Mouse (Mus musculus) forebrain, embryonic 16.5 days (tissue): ENCODE data around the gene Cacna2d4. TPM values are rescaled to one million over a fixed set of nuclear protein-coding genes. Genes with fewer than 3 reads are reported as not detected.
"Not testable (repeated sequence)": the region's sequence is repeated elsewhere in the genome, so short reads cannot be mapped to it uniquely, and the experiment has no call there.

ENCODE experiments used
- ATAC-seq: fragments of 200-750 bp; cut with Nextera tagmentation; 2 replicates; pipeline ENCODE4 v1.8.0; 2017; ENCODE audit warnings: mild to moderate bottlenecking, moderate library complexity
- H3K27ac ChIP-seq: fragments of 300-500 bp; sonication (generic); 2 replicates; pipeline ENCODE4 v1.5.1; 2014; ENCODE audit warnings: low read length, control low read depth
- H3K27me3 ChIP-seq: fragments of 300-500 bp; sonication (generic); replicated peaks from 2 replicates; pipeline ENCODE4 v1.6.1; 2014; ENCODE audit warnings: low read length; ENCODE audit not compliant: control insufficient read depth, insufficient read depth
- H3K36me3 ChIP-seq: fragments of 300-500 bp; sonication (generic); 2 replicates; pipeline ENCODE4 v1.6.1; 2014; ENCODE audit not compliant: control insufficient read depth, insufficient read depth
- H3K4me1 ChIP-seq: fragments of 300-500 bp; sonication (generic); replicated peaks from 2 replicates; pipeline ENCODE4 v1.6.1; 2014; ENCODE audit warnings: low read length; ENCODE audit not compliant: control insufficient read depth, insufficient read depth
- H3K4me2 ChIP-seq: fragments of 300-500 bp; sonication (generic); 2 replicates; pipeline ENCODE4 v1.6.1; 2014; ENCODE audit warnings: mild to moderate bottlenecking, low read length, control low read depth
- H3K4me3 ChIP-seq: fragments of 300-500 bp; sonication (generic); replicated peaks from 2 replicates; pipeline ENCODE4 v1.5.1; 2014; ENCODE audit warnings: mild to moderate bottlenecking, low read length, control low read depth
- H3K9ac ChIP-seq: fragments of 300-500 bp; sonication (generic); replicated peaks from 2 replicates; pipeline ENCODE4 v1.6.1; 2014; ENCODE audit warnings: low read depth, low read length, control low read depth
- H3K9me3 ChIP-seq: fragments of 300-500 bp; sonication (generic); 2 replicates; pipeline ENCODE4 v1.6.1; 2016; ENCODE audit warnings: low read length; ENCODE audit not compliant: control insufficient read depth
- WGBS: fragments of 180-500 bp; shearing (Covaris S2); extraction: QIAGEN DNeasy Blood & Tissue Kit; methylation state at CpG from one replicate; pipeline ENCODE4 v1.1.7; 2014; 5-methylcytosine and 5-hydroxymethylcytosine counted together
- polyA plus RNA-seq: library from polyadenylated mRNA; unstranded; fragments of >200 nt; fragmentation: Nextera tagmentation; extraction: Ambion mirVana; gene quantifications from 2 replicates; pipeline ENCODE4 v1.2.1, GENCODE M21; 2015

The Cacna2d4 gene
- polyA plus RNA-seq, 1 experiment from 2014 or later: 0.75 TPM

DNA sequence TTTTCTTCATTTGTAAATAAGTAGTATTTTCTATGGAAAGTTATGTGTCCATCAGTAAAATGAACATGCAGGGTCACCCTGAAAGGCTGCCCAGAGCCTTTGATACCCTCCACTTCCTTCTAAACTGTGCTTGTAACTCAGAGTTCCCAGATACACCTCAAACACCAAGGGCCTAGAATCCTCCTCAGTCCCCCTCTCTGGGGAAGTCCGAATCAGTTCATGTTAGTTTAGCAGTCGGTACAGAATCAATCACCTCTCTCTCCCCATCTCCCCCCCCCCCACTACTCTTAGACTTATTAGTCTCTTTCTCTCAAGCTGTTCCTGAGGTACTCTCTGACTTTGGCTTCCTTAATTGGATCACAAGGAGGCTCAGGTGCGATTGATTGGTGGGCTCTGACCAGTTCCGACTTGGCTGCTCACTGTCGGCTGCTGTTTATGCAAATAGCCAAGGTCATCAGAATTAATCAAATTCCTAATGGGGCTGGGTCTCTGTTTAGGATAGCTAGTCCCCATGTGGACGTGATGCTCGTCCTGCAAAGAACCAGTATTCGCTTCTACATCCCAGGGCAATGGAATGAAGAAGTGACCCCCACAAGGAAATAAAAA lies 36.9 kb upstream of the Cacna2d4 start:
- H3K4me1 ChIP-seq: peaks cover 37% of the 10 kb centered on the region
- H3K4me3 ChIP-seq: no peak overlapping the region
- no peak overlapping the region for H3K9ac ChIP-seq
- WGBS: 26% methylated on average over 8 of the region's 8 CpGs
- peaks cover 4% of the 10 kb centered on the region; the same call in 1 of the 2 replicates for H3K36me3 ChIP-seq
- H3K9me3 ChIP-seq: no peaks in the 10 kb centered on the region
- H3K4me2 ChIP-seq: no peak overlapping the region
- H3K27ac ChIP-seq: peak overlapping the region; percentile 34; the same call in 1 of the 2 replicates
- no peak for ATAC-seq
- no peaks in the 10 kb centered on the region for H3K27me3 ChIP-seq

DNA sequence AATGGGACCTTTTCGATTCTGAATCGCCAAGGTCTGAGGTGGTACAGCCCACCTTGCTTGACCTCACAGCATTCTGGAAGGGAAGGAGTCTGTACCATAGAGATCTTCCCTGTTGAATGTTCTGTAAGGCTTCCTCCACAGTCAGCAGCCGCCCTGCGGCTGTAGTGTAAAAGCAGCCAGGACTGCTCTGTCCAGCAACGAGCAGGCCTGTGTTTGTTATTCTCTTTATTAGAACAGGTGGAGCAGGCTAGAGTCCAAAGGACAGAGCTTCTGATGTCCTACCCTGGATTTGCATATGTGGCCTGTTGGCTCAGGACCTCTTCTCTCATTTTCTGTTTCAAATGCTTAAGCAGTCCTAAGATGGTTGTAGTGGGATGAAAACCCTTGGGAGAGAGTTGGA lies 36.0 kb upstream of the Cacna2d4 start:
- H3K4me3 ChIP-seq: no peak overlapping the region
- WGBS: 74% methylated on average over 5 of the region's 5 CpGs
- peaks cover 4% of the 10 kb centered on the region; the same call in 1 of the 2 replicates for H3K36me3 ChIP-seq
- no peak overlapping the region for H3K9ac ChIP-seq
- no peak overlapping the region for H3K27ac ChIP-seq
- peaks cover 37% of the 10 kb centered on the region for H3K4me1 ChIP-seq
- no peaks in the 10 kb centered on the region for H3K9me3 ChIP-seq
- ATAC-seq: no peak
- H3K27me3 ChIP-seq: no peaks in the 10 kb centered on the region
- no peak overlapping the region for H3K4me2 ChIP-seq

GRCm38 (mm10) chr6:119201575-119201974 lies 34.8 kb upstream of the Cacna2d4 start:
- ATAC-seq: no peak
- no peaks in the 10 kb centered on the region for H3K27me3 ChIP-seq
- peaks cover 4% of the 10 kb centered on the region; the same call in 1 of the 2 replicates for H3K36me3 ChIP-seq
- H3K4me1 ChIP-seq: peaks cover 34% of the 10 kb centered on the region
- 95% methylated on average over 4 of the region's 4 CpGs for whole genome bisulfite sequencing
- H3K27ac ChIP-seq: no peak overlapping the region
- H3K9ac ChIP-seq: no peak overlapping the region
- H3K4me3 ChIP-seq: no peak overlapping the region
- no peaks in the 10 kb centered on the region for H3K9me3 ChIP-seq
- no peak overlapping the region for H3K4me2 ChIP-seq

GRCm38 (mm10) chr6:119204286-119204685 lies 32.0 kb upstream of the Cacna2d4 start:
- Histone ChIP-seq H3K27me3 (no peaks in the 10 kb centered on the region), H3K4me1 (peaks cover 6% of the 10 kb centered on the region), H3K27ac (no peak overlapping the region), H3K9ac (no peak overlapping the region), H3K36me3 (peaks cover 4% of the 10 kb centered on the region; the same call in 1 of the 2 replicates), H3K4me3 (no peak overlapping the region), H3K9me3 (no peaks in the 10 kb centered on the region), H3K4me2 (no peak overlapping the region)
- ATAC-seq: no peak
- 89% methylated on average over 7 of the region's 7 CpGs for WGBS

GRCm38 (mm10) chr6:119204915-119205314 lies 31.4 kb upstream of the Cacna2d4 start:
- WGBS: 61% methylated on average over 3 of the region's 3 CpGs
- ATAC-seq: no peak
- H3K9ac ChIP-seq: no peak overlapping the region

DNA sequence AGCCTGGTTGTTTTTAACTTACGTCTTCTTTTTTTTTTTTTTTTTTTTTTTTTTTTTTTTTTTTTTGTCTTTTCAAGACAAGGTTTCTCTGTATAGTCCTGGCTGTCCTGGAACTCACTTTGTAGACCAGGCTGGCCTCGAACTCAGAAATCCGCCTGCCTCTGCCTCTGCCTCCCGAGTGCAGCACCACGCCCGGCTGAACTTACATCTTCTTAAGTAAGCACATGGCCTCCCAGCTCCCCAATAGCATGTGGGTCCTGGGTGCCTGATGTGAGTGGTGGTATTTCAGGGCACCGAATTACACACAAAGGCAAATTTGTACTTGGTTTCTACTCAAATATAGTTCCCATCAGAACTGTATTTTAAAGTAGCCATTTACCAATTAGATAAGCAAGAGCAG lies 30.3 kb upstream of the Cacna2d4 start:
- not testable (repeated sequence) for H3K4me1 ChIP-seq, H3K27me3 ChIP-seq, ATAC-seq, H3K9ac ChIP-seq, H3K9me3 ChIP-seq, H3K36me3 ChIP-seq, H3K27ac ChIP-seq, H3K4me3 ChIP-seq, H3K4me2 ChIP-seq
- WGBS: 84% methylated on average over 7 of the region's 7 CpGs

More at GRCm38 (mm10) chr6:119204915-119205314, 31.4 kb upstream of the Cacna2d4 start:
- no peaks in the 10 kb centered on the region for H3K27me3 ChIP-seq
- no peak overlapping the region for H3K4me3 ChIP-seq
- H3K36me3 ChIP-seq: peaks cover 4% of the 10 kb centered on the region; the same call in 1 of the 2 replicates
- H3K4me1 ChIP-seq: peaks cover under 1% of the 10 kb centered on the region; the same call in 1 of the 2 replicates
- no peak overlapping the region for H3K27ac ChIP-seq
- no peaks in the 10 kb centered on the region for H3K9me3 ChIP-seq
- no peak overlapping the region for H3K4me2 ChIP-seq

DNA sequence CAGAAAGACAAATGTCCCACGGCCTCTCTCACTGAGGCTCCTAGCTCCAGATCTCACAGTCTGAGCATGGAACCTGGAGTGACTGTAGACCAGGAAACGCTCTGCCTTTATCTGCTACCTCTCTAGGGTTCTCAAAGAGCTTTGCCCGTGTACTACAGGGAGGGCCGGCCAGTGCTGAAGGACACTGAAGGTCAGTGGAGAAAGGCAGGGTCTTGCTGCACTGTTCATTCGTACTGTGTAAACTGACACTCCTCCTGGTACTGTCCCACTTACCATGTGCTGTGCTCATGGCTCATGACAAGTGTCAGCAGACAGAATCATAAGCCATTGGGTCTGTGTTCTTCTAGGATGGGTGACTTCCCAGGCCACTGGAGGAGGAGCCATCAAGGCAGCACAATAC lies 23.0 kb upstream of the Cacna2d4 start:
- Histone ChIP-seq H3K27me3 (no peaks in the 10 kb centered on the region), H3K4me2 (no peak overlapping the region), H3K27ac (no peak overlapping the region), H3K9me3 (no peaks in the 10 kb centered on the region), H3K36me3 (peaks cover 15% of the 10 kb centered on the region), H3K9ac (no peak overlapping the region), H3K4me1 (no peaks in the 10 kb centered on the region), H3K4me3 (no peak overlapping the region)
- WGBS: 86% methylated on average over 5 of the region's 5 CpGs
- no peak for ATAC-seq

DNA sequence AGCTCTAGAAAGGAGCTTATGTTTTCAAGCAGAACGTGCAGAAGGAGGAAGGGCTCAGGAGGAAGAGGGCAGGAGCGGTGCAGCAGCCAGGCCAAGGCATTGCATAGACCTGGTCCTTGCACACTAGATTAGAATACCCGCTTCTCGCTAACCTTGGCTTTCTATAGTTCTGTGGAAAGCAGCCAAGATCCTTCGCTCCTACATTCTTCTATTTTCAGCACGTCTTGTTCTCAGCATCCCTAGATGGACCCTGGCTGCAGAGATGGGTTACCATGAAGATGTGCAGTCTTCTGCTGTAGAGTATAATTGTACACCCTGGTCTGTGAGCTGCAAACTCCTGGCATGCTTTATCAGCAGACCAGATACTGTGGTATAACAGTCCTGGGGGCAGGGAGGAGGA lies 22.1 kb upstream of the Cacna2d4 start:
- H3K4me2 ChIP-seq: no peak overlapping the region
- no peaks in the 10 kb centered on the region for H3K27me3 ChIP-seq
- H3K36me3 ChIP-seq: peaks cover 15% of the 10 kb centered on the region
- no peak overlapping the region for H3K27ac ChIP-seq
- ATAC-seq: no peak
- H3K4me3 ChIP-seq: no peak overlapping the region
- no peaks in the 10 kb centered on the region for H3K9me3 ChIP-seq
- no peak overlapping the region for H3K9ac ChIP-seq
- WGBS: 71% methylated on average over 6 of the region's 6 CpGs
- H3K4me1 ChIP-seq: no peaks in the 10 kb centered on the region

DNA sequence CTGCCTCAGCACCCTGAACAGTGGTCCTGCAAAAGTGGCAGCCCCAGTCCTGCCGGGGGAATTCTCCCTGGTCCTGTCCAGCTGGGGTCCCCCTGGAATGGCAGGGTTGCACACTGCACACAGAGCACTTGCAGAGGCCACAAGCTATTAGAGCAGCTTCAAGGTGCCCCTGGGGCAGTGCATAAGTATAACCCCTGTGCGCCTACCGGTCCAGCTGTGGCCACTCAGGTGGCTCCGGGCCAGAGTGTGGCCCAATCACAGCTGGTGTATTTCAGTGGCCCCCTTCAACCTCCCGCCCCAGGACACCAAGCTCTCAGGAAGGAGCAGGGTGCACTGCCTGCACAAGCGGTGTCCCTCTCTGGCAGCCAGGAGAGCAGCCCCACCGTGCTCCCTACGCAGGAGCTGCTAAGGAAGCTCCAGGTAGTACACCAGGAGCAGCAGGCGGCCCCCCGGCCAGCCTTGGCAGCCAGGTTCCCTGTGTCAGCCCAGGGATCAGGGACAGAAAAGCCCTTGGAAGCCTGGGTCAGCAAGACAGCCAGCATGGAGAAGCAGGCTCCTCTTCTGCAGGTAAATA lies 21.2 kb upstream of the Cacna2d4 start:
- Histone ChIP-seq H3K4me1 (no peaks in the 10 kb centered on the region), H3K27ac (no peak overlapping the region), H3K36me3 (peaks cover 15% of the 10 kb centered on the region), H3K4me3 (no peak overlapping the region), H3K9me3 (no peaks in the 10 kb centered on the region), H3K4me2 (no peak overlapping the region), H3K9ac (no peak overlapping the region), H3K27me3 (no peaks in the 10 kb centered on the region)
- 94% methylated on average over 10 of the region's 10 CpGs for WGBS
- no peak for ATAC-seq
